Mouse (Mus musculus) lung, postnatal 4 days (tissue): Measurements from ENCODE around the gene Rab3d.

Experiments
- DNase-seq, 2 experiments: peaks; one replicate each; pipeline ENCODE4 v3.0.0; 2021

Gene Rab3d

GRCm38 (mm10) chr9:21904031-21904430 lies 14.0 kb downstream of the Rab3d start:
- DNase-seq = no peak

- peak; percentile 58 to 68 for DNase-seq
These were observed 16.7 kb downstream of the Rab3d start for GRCm38 (mm10) chr9:21901223-21901820.

- no peak for DNase-seq
These were observed 28.8 kb downstream of the Rab3d start for GRCm38 (mm10) chr9:21889229-21889628.

DNA sequence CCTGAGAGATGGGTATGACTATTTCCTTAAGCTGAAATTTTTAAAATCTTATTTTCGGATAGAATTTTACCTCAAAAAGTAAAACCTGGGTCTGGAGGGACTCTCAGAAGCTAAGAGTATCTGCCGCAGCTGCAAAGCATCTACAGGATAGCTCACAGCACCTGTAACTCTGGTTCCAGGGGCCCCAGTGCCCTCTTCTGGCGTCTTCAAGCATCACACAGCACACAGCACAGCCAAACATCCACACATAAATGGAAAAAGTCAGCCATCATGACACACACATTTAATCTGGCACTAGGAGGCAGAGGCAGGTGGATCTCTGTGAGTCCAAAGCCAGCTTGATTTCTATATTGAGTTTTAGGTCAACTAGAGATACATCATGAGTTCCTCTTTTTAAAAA lies 41.4 kb downstream of the Rab3d start:
- no peak for DNase-seq

GRCm38 (mm10) chr9:21872204-21872603 lies 45.8 kb downstream of the Rab3d start:
- peak in 1 of 2 experiments; percentile 50 for DNase-seq

- DNase-seq = peak; percentile 58 to 70
These were observed 47.0 kb downstream of the Rab3d start for GRCm38 (mm10) chr9:21870879-21871524.

DNA sequence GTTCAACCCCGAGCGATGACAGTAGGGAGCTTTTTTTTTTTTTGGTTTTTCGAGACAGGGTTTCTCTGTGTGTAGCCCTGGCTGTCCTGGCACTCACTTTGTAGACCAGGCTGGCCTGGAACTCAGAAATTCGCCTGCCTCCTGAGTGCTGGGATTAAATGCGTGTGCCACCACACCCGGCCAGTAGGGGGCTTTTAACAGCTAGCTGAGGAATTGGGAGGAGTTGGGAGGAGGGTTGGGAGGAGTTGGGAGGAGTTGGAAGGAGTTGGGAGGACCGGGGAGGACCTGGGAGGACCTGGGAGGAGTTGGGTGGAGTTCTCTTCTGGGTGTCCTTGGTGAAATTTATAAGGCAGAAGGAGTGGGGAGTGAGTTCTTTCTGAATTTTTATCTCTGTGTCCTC lies 48.7 kb downstream of the Rab3d start:
- peak; percentile 72 to 79 for DNase-seq

- DNase-seq = no peak
These were observed 50.3 kb downstream of the Rab3d start for GRCm38 (mm10) chr9:21867726-21868125.

- peak in 1 of 2 experiments; percentile 44 for DNase-seq
These were observed 51.4 kb downstream of the Rab3d start for GRCm38 (mm10) chr9:21866641-21867040.

GRCm38 (mm10) chr9:21865673-21866398 lies 52.2 kb downstream of the Rab3d start:
- no peak for DNase-seq

GRCm38 (mm10) chr9:21862181-21862580 lies 55.8 kb downstream of the Rab3d start:
- no peak for DNase-seq

DNA sequence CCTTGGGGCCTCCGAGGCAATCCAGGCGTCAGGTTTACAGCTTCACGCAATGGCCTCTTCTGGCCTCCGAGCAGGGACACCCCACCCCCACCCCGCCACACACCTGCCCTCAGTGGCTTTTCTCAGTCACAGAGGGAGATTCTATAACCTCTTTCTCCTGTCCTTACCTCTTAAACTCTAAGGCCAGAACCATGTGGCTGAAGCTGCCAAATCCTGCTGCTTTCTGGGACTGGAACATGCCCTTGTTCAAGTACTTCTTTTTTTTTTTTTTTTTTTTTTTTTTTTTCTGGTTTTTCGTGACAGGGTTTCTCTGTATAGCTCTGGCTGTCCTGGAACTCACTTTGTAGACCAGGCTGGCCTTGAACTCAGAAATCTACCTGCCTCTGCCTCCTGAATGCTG lies 57.6 kb downstream of the Rab3d start:
- peak in 1 of 2 experiments; percentile 7 for DNase-seq

GRCm38 (mm10) chr9:21859606-21860005 lies 58.4 kb downstream of the Rab3d start:
- DNase-seq = peak in 1 of 2 experiments; percentile 2

DNA sequence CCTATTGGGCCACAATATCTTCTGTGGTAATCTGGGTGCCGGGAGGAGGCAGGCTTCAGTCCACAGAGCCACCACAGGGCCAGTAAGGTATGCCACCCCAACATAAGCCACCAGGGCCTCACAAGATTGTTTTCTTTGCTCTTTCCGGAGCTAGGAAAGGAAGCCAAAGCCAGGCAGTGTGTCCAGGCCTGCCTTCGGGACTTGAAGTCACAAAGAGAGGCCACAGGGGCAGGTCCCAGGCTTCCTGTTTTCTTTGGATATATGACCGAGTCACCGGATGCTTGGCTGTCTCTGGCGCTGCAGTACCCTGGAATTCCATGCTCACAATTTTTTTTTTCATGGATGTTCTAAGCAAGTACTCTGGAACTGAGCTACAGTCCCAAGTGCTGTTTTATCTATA lies 59.9 kb downstream of the Rab3d start:
- peak; percentile 68 to 87 for DNase-seq

DNA sequence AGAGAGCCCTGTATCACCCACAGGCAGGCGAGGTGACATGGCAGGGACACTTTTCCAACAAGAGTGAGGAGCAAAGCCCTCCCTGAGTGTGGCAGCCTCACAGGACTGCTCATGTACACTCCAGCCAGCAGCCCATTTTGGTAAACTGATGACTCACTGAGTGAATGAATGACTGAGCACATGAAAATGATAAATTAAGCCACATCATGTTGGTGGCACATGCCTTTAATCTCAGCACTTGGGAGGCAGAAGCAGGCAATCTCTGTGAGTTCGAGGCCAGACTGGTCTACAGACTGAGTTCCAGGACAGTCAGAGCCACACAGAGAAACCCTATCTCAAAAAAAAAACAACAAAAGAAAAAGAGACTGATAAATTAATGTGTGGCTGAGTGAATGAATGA lies 60.5 kb downstream of the Rab3d start:
- DNase-seq = no peak
